Mouse (Mus musculus): Measurements from ENCODE around the gene Gm17482. TPM values are rescaled to one million over a fixed set of nuclear protein-coding genes. Genes with fewer than 3 reads are reported as not detected.

Gm17482 gene
- polyA plus RNA-seq, 1 experiment from 2014 or later = not detected

- Histone ChIP-seq H3K4me3 (ENCODE audit: low read length) (no peak overlapping the region), H3K4me2 (replicated peaks; ENCODE audit: low read depth, low read length) (no peak overlapping the region), H3K4me1 (ENCODE audit: control insufficient read depth, insufficient read depth, low read length) (peaks cover 11% of the 10 kb centered on the region), H3K27ac (ENCODE audit: low read depth, low read length) (no peak overlapping the region), H3K27me3 (ENCODE audit: control insufficient read depth, insufficient read depth, low read length) (no peaks in the 10 kb centered on the region), H3K9ac (ENCODE audit: low read depth, low read length) (no peak overlapping the region), H3K36me3 (ENCODE audit: control insufficient read depth, insufficient read depth, low read length) (no peaks in the 10 kb centered on the region), H3K9me3 (ENCODE audit: control insufficient read depth, low read length) (no peaks in the 10 kb centered on the region)
- WGBS = 84% methylated on average over 10 of the region's 10 CpGs
- ATAC-seq (ENCODE audit: low FRiP score, low TSS enrichment) = no peak
These were observed 48.1 kb downstream of the Gm17482 start for GRCm38 (mm10) chr6:115275116-115275815.

DNA sequence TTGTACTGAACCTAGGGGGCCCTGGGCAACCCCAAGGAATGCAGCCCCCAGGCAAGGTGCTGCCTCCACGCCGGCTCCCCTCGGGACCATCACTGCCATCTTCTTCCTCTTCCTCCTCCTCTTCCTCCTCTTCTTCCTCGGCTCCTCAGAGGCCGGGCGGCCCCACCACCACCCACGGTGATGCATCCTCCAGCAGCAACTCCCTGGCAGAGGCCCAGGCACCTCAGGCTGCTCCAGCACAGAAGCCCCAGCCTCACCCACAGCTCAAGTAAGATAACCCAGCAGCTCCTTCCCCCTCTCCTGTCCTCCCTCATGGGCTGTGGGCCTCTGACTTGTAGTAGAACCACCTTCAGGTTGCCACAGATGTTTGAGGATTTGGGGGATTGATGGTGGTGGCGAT is 50.9 kb downstream of the Gm17482 start:
- no peak for ATAC-seq (ENCODE audit: low FRiP score, low TSS enrichment)

DNA sequence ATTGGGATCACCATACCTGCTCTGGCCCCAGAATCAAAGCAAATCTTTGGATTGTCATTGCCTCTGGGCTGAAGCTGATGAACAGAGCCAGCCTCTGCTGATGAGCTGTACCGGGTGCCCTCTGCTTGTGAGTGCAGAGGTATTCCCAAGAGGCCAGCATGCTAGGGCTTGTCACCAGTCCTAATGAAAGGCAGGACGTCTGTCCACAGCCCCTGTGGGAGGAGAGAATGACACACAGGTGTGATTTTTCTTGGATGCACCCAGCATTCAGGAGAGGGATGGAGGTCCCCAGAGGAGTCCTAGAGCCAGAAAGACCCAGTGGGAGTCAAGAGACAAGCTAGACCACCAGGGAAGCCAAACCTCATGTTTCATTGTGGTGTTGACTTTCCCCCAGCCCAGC is 52.5 kb downstream of the Gm17482 start:
- no peak overlapping the region for H3K27ac ChIP-seq (ENCODE audit: low read depth, low read length)
- no peak overlapping the region for H3K4me3 ChIP-seq (ENCODE audit: low read length)
- no peak overlapping the region for H3K9ac ChIP-seq (ENCODE audit: low read depth, low read length)
- H3K4me2 ChIP-seq (replicated peaks; ENCODE audit: low read depth, low read length) = no peak overlapping the region
- ATAC-seq (ENCODE audit: low FRiP score, low TSS enrichment) = no peak
- H3K9me3 ChIP-seq (ENCODE audit: control insufficient read depth, low read length) = no peaks in the 10 kb centered on the region
- whole genome bisulfite sequencing = 53% methylated on average over 2 of the region's 2 CpGs
- no peaks in the 10 kb centered on the region for H3K4me1 ChIP-seq (ENCODE audit: control insufficient read depth, insufficient read depth, low read length)
- H3K36me3 ChIP-seq (ENCODE audit: control insufficient read depth, insufficient read depth, low read length) = no peaks in the 10 kb centered on the region
- H3K27me3 ChIP-seq (ENCODE audit: control insufficient read depth, insufficient read depth, low read length) = no peaks in the 10 kb centered on the region

More for the DNA sequence above, 50.9 kb downstream of the Gm17482 start:
- Histone ChIP-seq H3K27ac (ENCODE audit: low read depth, low read length) (no peak overlapping the region), H3K9me3 (ENCODE audit: control insufficient read depth, low read length) (no peaks in the 10 kb centered on the region), H3K4me1 (ENCODE audit: control insufficient read depth, insufficient read depth, low read length) (no peaks in the 10 kb centered on the region), H3K9ac (ENCODE audit: low read depth, low read length) (no peak overlapping the region), H3K4me3 (ENCODE audit: low read length) (no peak overlapping the region), H3K4me2 (replicated peaks; ENCODE audit: low read depth, low read length) (no peak overlapping the region), H3K27me3 (ENCODE audit: control insufficient read depth, insufficient read depth, low read length) (no peaks in the 10 kb centered on the region), H3K36me3 (ENCODE audit: control insufficient read depth, insufficient read depth, low read length) (no peaks in the 10 kb centered on the region)
- WGBS = 86% methylated on average over 8 of the region's 8 CpGs

DNA sequence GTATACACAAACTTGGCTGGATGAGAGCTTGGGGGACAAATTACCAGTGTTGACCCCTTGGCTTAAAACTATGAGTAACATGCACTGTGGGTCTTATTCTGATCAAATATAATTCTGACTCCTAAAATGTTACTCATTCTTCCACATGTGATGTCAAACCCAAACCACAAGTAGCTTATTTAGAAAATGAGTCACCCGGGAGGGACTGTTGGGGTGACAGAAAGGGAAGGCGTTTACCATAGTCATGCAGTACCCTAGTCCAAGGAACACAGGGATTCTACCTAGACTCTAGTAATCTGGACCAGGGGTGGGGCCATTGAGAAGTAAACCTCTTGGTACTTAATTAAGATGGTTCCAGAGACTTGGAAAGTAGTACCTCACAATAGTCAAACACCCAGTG is 57.0 kb downstream of the Gm17482 start:
- no peak overlapping the region for H3K4me2 ChIP-seq (replicated peaks; ENCODE audit: low read depth, low read length)
- no peaks in the 10 kb centered on the region for H3K36me3 ChIP-seq (ENCODE audit: control insufficient read depth, insufficient read depth, low read length)
- H3K4me3 ChIP-seq (ENCODE audit: low read length) = no peak overlapping the region
- no peaks in the 10 kb centered on the region for H3K27me3 ChIP-seq (ENCODE audit: control insufficient read depth, insufficient read depth, low read length)
- H3K9ac ChIP-seq (ENCODE audit: low read depth, low read length) = no peak overlapping the region
- 91% methylated on average over 2 of the region's 2 CpGs for WGBS
- no peak overlapping the region for H3K27ac ChIP-seq (ENCODE audit: low read depth, low read length)
- H3K4me1 ChIP-seq (ENCODE audit: control insufficient read depth, insufficient read depth, low read length) = no peaks in the 10 kb centered on the region
- H3K9me3 ChIP-seq (ENCODE audit: control insufficient read depth, low read length) = no peaks in the 10 kb centered on the region
- no peak for ATAC-seq (ENCODE audit: low FRiP score, low TSS enrichment)

DNA sequence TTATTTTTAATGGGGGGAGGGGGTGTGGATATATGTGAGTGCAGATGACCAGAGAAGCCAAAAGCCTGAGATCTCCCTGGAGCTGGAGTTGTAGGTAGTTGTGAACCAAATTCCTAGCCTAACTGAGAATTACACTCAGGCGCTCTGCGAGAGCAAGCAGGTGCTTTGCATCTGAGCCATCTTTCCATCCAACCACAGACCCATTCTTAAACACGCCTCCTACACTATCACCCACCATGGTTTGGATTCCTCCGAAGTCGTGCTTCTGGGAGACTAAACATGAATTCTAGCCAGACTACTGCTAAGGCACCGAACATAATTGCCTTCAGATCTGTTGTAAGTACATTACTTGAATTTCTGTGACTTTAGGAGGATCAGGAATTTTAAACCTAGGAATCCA is 59.3 kb downstream of the Gm17482 start:
- Histone ChIP-seq H3K36me3 (ENCODE audit: control insufficient read depth, insufficient read depth, low read length) (no peaks in the 10 kb centered on the region), H3K4me1 (ENCODE audit: control insufficient read depth, insufficient read depth, low read length) (no peaks in the 10 kb centered on the region), H3K9ac (ENCODE audit: low read depth, low read length) (no peak overlapping the region), H3K4me3 (ENCODE audit: low read length) (no peak overlapping the region), H3K27me3 (ENCODE audit: control insufficient read depth, insufficient read depth, low read length) (no peaks in the 10 kb centered on the region), H3K27ac (ENCODE audit: low read depth, low read length) (no peak overlapping the region), H3K9me3 (ENCODE audit: control insufficient read depth, low read length) (no peaks in the 10 kb centered on the region), H3K4me2 (replicated peaks; ENCODE audit: low read depth, low read length) (no peak overlapping the region)
- no peak for ATAC-seq (ENCODE audit: low FRiP score, low TSS enrichment)
- WGBS = 85% methylated on average over 6 of the region's 6 CpGs

- no peaks in the 10 kb centered on the region for H3K27me3 ChIP-seq (ENCODE audit: control insufficient read depth, insufficient read depth, low read length)
- 91% methylated on average over 3 of the region's 3 CpGs for WGBS
These were observed 61.1 kb downstream of the Gm17482 start for GRCm38 (mm10) chr6:115288223-115288622.

GRCm38 (mm10) chr6:115290561-115290960 is 63.4 kb downstream of the Gm17482 start:
- Histone ChIP-seq H3K9me3 (ENCODE audit: control insufficient read depth, low read length) (no peaks in the 10 kb centered on the region), H3K9ac (ENCODE audit: low read depth, low read length) (no peak overlapping the region), H3K36me3 (ENCODE audit: control insufficient read depth, insufficient read depth, low read length) (no peaks in the 10 kb centered on the region), H3K27ac (ENCODE audit: low read depth, low read length) (no peak overlapping the region), H3K4me3 (ENCODE audit: low read length) (no peak overlapping the region), H3K4me2 (replicated peaks; ENCODE audit: low read depth, low read length) (no peak overlapping the region), H3K4me1 (ENCODE audit: control insufficient read depth, insufficient read depth, low read length) (peaks cover 4% of the 10 kb centered on the region; the same call in 1 of the 2 replicates), H3K27me3 (ENCODE audit: control insufficient read depth, insufficient read depth, low read length) (no peaks in the 10 kb centered on the region)
- ATAC-seq (ENCODE audit: low FRiP score, low TSS enrichment) = no peak
- WGBS = 68% methylated on average over 5 of the region's 5 CpGs

More at GRCm38 (mm10) chr6:115288223-115288622, 61.1 kb downstream of the Gm17482 start:
- Histone ChIP-seq H3K4me3 (ENCODE audit: low read length) (no peak overlapping the region), H3K9ac (ENCODE audit: low read depth, low read length) (no peak overlapping the region), H3K4me2 (replicated peaks; ENCODE audit: low read depth, low read length) (no peak overlapping the region), H3K27ac (ENCODE audit: low read depth, low read length) (no peak overlapping the region), H3K36me3 (ENCODE audit: control insufficient read depth, insufficient read depth, low read length) (no peaks in the 10 kb centered on the region), H3K4me1 (ENCODE audit: control insufficient read depth, insufficient read depth, low read length) (peaks cover 4% of the 10 kb centered on the region; the same call in 1 of the 2 replicates), H3K9me3 (ENCODE audit: control insufficient read depth, low read length) (no peaks in the 10 kb centered on the region)
- no peak for ATAC-seq (ENCODE audit: low FRiP score, low TSS enrichment)

DNA sequence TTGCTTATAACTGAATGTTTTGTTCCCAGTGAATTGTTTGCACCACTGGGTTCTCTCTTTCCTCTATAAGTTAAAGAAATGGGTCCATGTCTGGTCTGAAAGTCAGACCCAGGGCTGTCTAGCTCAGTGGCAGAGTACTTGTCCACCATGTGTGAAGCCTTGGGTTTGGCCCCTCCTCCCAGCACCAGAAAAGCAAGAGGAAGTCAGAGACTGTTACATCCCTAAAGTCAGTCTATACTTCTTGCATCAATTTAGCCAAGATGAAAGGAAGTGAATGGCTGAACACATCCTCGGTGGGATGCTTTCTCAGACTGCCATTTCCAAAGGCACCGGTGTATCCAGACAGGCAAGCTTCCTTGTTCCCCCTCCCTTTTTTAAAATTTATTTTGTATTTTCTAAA is 63.9 kb downstream of the Gm17482 start:
- no peaks in the 10 kb centered on the region for H3K9me3 ChIP-seq (ENCODE audit: control insufficient read depth, low read length)
- no peak for ATAC-seq (ENCODE audit: low FRiP score, low TSS enrichment)

DNA sequence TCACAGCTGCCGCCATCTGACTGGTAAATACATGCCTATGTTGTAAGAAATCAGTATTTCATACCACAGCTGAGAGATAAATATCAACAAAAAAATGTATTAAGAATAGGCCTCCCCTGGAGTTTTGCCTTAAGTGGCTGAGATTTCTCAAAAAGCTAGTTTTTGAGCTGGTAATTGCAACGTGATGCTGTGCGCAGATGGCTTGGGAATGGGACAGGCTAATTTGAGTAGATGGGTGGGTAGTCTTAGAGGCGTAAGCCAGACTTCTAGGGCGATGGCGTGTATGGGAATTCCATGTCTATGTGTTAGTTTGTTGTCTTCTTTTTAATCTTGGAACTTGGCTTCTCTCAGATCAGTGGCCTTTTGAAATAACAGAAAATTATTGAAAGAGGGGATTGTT is 64.7 kb downstream of the Gm17482 start:
- no peak overlapping the region for H3K4me2 ChIP-seq (replicated peaks; ENCODE audit: low read depth, low read length)
- ATAC-seq (ENCODE audit: low FRiP score, low TSS enrichment) = no peak
- H3K4me3 ChIP-seq (ENCODE audit: low read length) = no peak overlapping the region
- H3K4me1 ChIP-seq (ENCODE audit: control insufficient read depth, insufficient read depth, low read length) = peaks cover 4% of the 10 kb centered on the region; the same call in 1 of the 2 replicates
- WGBS = 95% methylated on average over 6 of the region's 6 CpGs
- no peaks in the 10 kb centered on the region for H3K27me3 ChIP-seq (ENCODE audit: control insufficient read depth, insufficient read depth, low read length)
- no peaks in the 10 kb centered on the region for H3K36me3 ChIP-seq (ENCODE audit: control insufficient read depth, insufficient read depth, low read length)
- no peak overlapping the region for H3K9ac ChIP-seq (ENCODE audit: low read depth, low read length)
- H3K9me3 ChIP-seq (ENCODE audit: control insufficient read depth, low read length) = no peaks in the 10 kb centered on the region
- H3K27ac ChIP-seq (ENCODE audit: low read depth, low read length) = no peak overlapping the region

More for the DNA sequence above, 63.9 kb downstream of the Gm17482 start:
- no peak overlapping the region for H3K27ac ChIP-seq (ENCODE audit: low read depth, low read length)
- H3K36me3 ChIP-seq (ENCODE audit: control insufficient read depth, insufficient read depth, low read length) = no peaks in the 10 kb centered on the region
- H3K9ac ChIP-seq (ENCODE audit: low read depth, low read length) = no peak overlapping the region
- H3K27me3 ChIP-seq (ENCODE audit: control insufficient read depth, insufficient read depth, low read length) = no peaks in the 10 kb centered on the region
- no peak overlapping the region for H3K4me2 ChIP-seq (replicated peaks; ENCODE audit: low read depth, low read length)
- WGBS = 81% methylated on average over 2 of the region's 2 CpGs
- H3K4me1 ChIP-seq (ENCODE audit: control insufficient read depth, insufficient read depth, low read length) = peaks cover 4% of the 10 kb centered on the region; the same call in 1 of the 2 replicates
- H3K4me3 ChIP-seq (ENCODE audit: low read length) = no peak overlapping the region
